9 mouse cellular contexts compared by ENCODE assay signal in the genomic region with DNA sequence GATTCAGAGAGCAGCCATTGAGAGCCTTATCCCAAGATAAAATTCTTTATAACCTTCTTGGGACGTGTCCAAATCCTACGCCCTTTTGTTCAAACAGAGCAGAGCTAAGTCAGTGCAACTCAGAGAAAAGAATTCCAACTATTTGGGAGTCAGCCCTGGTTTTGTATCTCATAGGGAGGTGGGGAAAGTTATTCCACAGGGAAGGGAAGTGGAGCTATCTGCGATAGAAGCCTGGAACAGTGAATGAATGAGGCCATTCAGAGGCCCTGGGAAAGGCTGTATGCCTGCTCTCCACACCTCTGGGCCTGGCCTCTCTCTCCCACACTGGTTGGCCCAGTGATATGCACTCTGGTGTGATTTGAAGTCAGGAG. TPM values are rescaled to one million over a fixed set of nuclear protein-coding genes. Genes with fewer than 3 reads are reported as not detected.
DNase-seq lines count a peak whose midpoint lies in the region; ATAC-seq and TF ChIP-seq lines count a peak whose summit lies in the region.
"Had no signal": no experiment of that assay in that cellular context is flagged by ENCODE, and none has a peak within 500 bp of the region (broad histone marks: within the 10 kb centered on the region; RNA-seq: fewer than 3 reads in every experiment).

No protein-coding gene starts in this region.

- no peak for TF ChIP-seq CTCF in forebrain, postnatal 0 days (IDR thresholded peaks at IDR 0.05; ENCODE audit: low read depth)
- no peak for TF ChIP-seq CTCF in embryonic fibroblast, embryonic 13.5 days (IDR thresholded peaks at IDR 0.05; ENCODE audit: borderline replicate concordance, insufficient read depth, low read length)
- no peak for TF ChIP-seq CTCF in lung, postnatal 0 days (IDR thresholded peaks at IDR 0.05)

- WGBS in forebrain, embryonic 10.5 days: 27% methylated on average over 3 of the region's 3 CpGs
- WGBS in forebrain, postnatal 0 days: 27% methylated on average over 3 of the region's 3 CpGs
- WGBS in intestine, embryonic 15.5 days: 2% methylated on average over 3 of the region's 3 CpGs
- WGBS in lung, postnatal 0 days: 16% methylated on average over 3 of the region's 3 CpGs

- H3K9ac ChIP-seq in forebrain, postnatal 0 days: no peak overlapping the region
- H3K9ac ChIP-seq in intestine, embryonic 15.5 days: no peak overlapping the region
- no peak overlapping the region for H3K9ac ChIP-seq in lung, postnatal 0 days (replicated peaks; ENCODE audit: low read depth)

- peak; percentile 86 for TF ChIP-seq EP300 in lung, postnatal 0 days (IDR thresholded peaks at IDR 0.05)

- H3K27me3 ChIP-seq in forebrain, embryonic 10.5 days (ENCODE audit: poor library complexity, severe bottlenecking): no peaks in the 10 kb centered on the region
- H3K27me3 ChIP-seq in forebrain, postnatal 0 days (ENCODE audit: insufficient read depth, low read length): no peaks in the 10 kb centered on the region
- H3K27me3 ChIP-seq in intestine, embryonic 15.5 days (replicated peaks): no peaks in the 10 kb centered on the region
- H3K27me3 ChIP-seq in lung, postnatal 0 days (replicated peaks; ENCODE audit: insufficient read depth, low read length): no peaks in the 10 kb centered on the region

- no peak for TF ChIP-seq POLR2A in embryonic fibroblast, embryonic 13.5 days (IDR thresholded peaks at IDR 0.05; ENCODE audit: low read depth, low read length)

- no peaks in the 10 kb centered on the region for H3K36me3 ChIP-seq in forebrain, embryonic 10.5 days (replicated peaks)
- no peaks in the 10 kb centered on the region for H3K36me3 ChIP-seq in forebrain, postnatal 0 days (ENCODE audit: insufficient read depth)
- H3K36me3 ChIP-seq in intestine, embryonic 15.5 days: no peaks in the 10 kb centered on the region
- no peaks in the 10 kb centered on the region for H3K36me3 ChIP-seq in lung, postnatal 0 days (ENCODE audit: insufficient read depth, low read length)

- DNase-seq in forebrain, embryonic 10.5 days (ENCODE audit: extremely low spot score, low spot score): no peak
- no peak for DNase-seq in forebrain, postnatal 0 days
- DNase-seq in lung, postnatal 0 days (ENCODE audit: low spot score): peak; percentile 89
- DNase-seq in right cerebral cortex, postnatal 4 days: no peak
- DNase-seq in frontal cortex, postnatal 10 days (ENCODE audit: low spot score in 2 of 2): no peak

- ATAC-seq in forebrain, postnatal 0 days: no peak
- peak; percentile 90 for ATAC-seq in intestine, embryonic 15.5 days
- peak; percentile 83 for ATAC-seq in lung, postnatal 0 days
- ATAC-seq in erythroid progenitor cell, adult 5-6 weeks (replicated peaks; ENCODE audit: low FRiP score, poor library complexity, severe bottlenecking): no peak

- no peak overlapping the region for H3K4me3 ChIP-seq in forebrain, embryonic 10.5 days
- H3K4me3 ChIP-seq in forebrain, postnatal 0 days (ENCODE audit: low read depth, low read length): no peak overlapping the region
- no peak overlapping the region for H3K4me3 ChIP-seq in embryonic fibroblast, embryonic 13.5 days (ENCODE audit: insufficient read depth, low read length)
- no peak overlapping the region for H3K4me3 ChIP-seq in intestine, embryonic 15.5 days (replicated peaks)
- H3K4me3 ChIP-seq in lung, postnatal 0 days (ENCODE audit: low read depth, low read length): no peak overlapping the region
- H3K4me3 ChIP-seq: erythroblast, embryonic 14.5 days had no signal

- H3K9me3 ChIP-seq in forebrain, embryonic 10.5 days: no peaks in the 10 kb centered on the region
- H3K9me3 ChIP-seq in forebrain, postnatal 0 days (ENCODE audit: low read length): no peaks in the 10 kb centered on the region
- no peaks in the 10 kb centered on the region for H3K9me3 ChIP-seq in intestine, embryonic 15.5 days
- no peaks in the 10 kb centered on the region for H3K9me3 ChIP-seq in lung, postnatal 0 days (ENCODE audit: low read length)

- peaks cover 23% of the 10 kb centered on the region for H3K4me1 ChIP-seq in forebrain, embryonic 10.5 days
- H3K4me1 ChIP-seq in forebrain, postnatal 0 days (ENCODE audit: insufficient read depth): no peaks in the 10 kb centered on the region
- peaks cover 6% of the 10 kb centered on the region for H3K4me1 ChIP-seq in embryonic fibroblast, embryonic 13.5 days (ENCODE audit: control insufficient read depth, insufficient read depth, low read length)
- peaks cover 16% of the 10 kb centered on the region for H3K4me1 ChIP-seq in intestine, embryonic 15.5 days (replicated peaks)
- H3K4me1 ChIP-seq in lung, postnatal 0 days (ENCODE audit: insufficient read depth, low read depth, low read length): peaks cover 19% of the 10 kb centered on the region; the same call in 1 of the 2 replicates

- peak overlapping the region; percentile 81 for H3K27ac ChIP-seq in forebrain, embryonic 10.5 days
- no peak overlapping the region for H3K27ac ChIP-seq in forebrain, postnatal 0 days (ENCODE audit: low read depth, low read length)
- H3K27ac ChIP-seq in embryonic fibroblast, embryonic 13.5 days (ENCODE audit: insufficient read depth, low read length): peak overlapping the region; percentile 96
- peak overlapping the region; percentile 81 for H3K27ac ChIP-seq in intestine, embryonic 15.5 days
- H3K27ac ChIP-seq in lung, postnatal 0 days (ENCODE audit: low read length): peak overlapping the region; percentile 81

- no peak overlapping the region for H3K4me2 ChIP-seq in forebrain, postnatal 0 days (ENCODE audit: low read depth)
- peak overlapping the region; percentile 1; the same call in 1 of the 2 replicates for H3K4me2 ChIP-seq in intestine, embryonic 15.5 days (replicated peaks)
- H3K4me2 ChIP-seq in lung, postnatal 0 days (replicated peaks; ENCODE audit: low read depth, low read length): no peak overlapping the region

RNA-seq across cellular contexts. Expression of gene Ripor2, which starts 16.1 kb away (rescaled TPM):
- polyA plus RNA-seq in forebrain, embryonic 10.5 days (2016; fragmentation: Nextera tagmentation; extraction: Ambion mirVana): 1.5 and 2.2 TPM in 2 replicates
- 51.5 and 53.2 TPM in 2 replicates for total RNA-seq in forebrain, postnatal 0 days (2014; rRNA removed)
- polyA plus RNA-seq in forebrain, postnatal 0 days (2015; fragmentation: Nextera tagmentation; extraction: Ambion mirVana): 13.8 and 21.3 TPM in 2 replicates
- polyA plus RNA-seq in embryonic fibroblast, embryonic 13.5 days (2011; ENCODE audit: insufficient read length, low read depth, missing spikeins): 6.0 and 8.1 TPM in 2 replicates
- 1.7 and 1.9 TPM in 2 replicates for polyA plus RNA-seq in intestine, embryonic 15.5 days (2015; fragmentation: Nextera tagmentation; extraction: Ambion mirVana)
- polyA plus RNA-seq in lung, postnatal 0 days (2015; fragmentation: Nextera tagmentation; extraction: Ambion mirVana): 3.1 and 3.9 TPM in 2 replicates
- total RNA-seq in erythroid progenitor cell, adult 5-6 weeks (2015; ENCODE audit: low replicate concordance): 15.5 and 26.3 TPM in 2 replicates
- total RNA-seq in erythroid progenitor cell, adult 5-6 weeks (2017; ENCODE audit: low replicate concordance): 7.1 and 19.1 TPM in 2 replicates

Comparison
In these comparisons a context has a peak if more than half of its experiments do, and no peak if none do; other contexts are left out.
1. ATAC-seq: peak in intestine, embryonic 15.5 days (single experiment) and lung, postnatal 0 days (single experiment); none in forebrain, postnatal 0 days (single experiment) and erythroid progenitor cell, adult 5-6 weeks (single experiment).